Mouse (Mus musculus) 3T3-L1 (cell line): ENCODE measurements around the gene Neurl4.
"Not testable (repeated sequence)": the region's sequence is repeated elsewhere in the genome, so short reads cannot be mapped to it uniquely, and the experiment has no call there.

Experiments
- DNase-seq: peaks from one replicate; pipeline ENCODE4 v3.0.0-alpha.2; 2015; ENCODE audit warnings: low read depth, low spot score

Gene Neurl4

DNA sequence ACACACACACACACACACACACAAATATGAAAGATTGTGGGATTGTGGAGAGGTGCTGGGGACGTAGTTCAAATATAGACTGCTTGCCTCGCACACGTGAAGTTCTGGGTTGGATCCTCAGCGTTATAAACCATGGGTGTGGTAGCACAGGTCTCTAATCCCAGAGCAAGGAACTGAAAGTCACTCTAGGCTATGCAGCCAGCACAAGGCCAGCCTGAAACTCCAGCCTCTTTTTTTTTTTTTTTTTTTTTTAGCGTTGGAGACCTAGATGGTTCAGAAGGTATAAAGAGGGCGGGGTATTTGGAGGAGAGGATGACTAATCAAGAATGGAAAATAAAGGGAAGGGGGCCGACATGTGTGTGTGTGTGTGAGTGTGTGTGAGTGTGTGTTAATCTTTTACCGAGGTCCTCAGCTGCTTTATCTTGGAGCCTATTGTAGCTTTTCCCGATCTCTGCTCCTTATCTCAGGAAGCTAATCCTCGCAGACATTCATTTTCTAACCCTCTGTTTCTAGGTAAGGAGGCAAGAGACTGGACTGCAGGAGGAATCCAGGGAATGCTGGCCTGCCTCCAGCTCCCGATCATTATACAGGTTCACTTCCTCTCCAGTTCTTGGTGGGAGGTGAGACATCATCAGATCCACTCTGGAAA lies 52.5 kb downstream of the Neurl4 start:
- DNase-seq = no peak

DNA sequence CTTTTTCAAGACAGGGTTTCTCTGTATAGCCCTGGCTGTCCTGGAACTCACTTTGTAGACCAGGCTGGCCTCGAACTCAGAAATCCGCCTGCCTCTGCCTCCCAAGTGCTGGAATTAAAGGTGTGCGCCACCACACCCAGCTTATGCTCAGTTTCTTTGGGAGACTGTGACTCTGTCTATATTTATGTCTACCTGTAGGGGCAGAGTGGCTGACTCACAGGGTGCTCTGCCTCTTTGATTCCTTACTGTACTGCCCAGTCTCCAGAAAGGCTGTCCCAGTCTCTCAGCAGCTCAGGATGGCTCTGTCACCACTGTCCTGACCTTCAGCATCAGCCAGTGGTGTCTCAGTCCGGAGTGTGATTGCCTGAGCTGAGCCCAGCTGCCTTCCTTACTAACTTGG lies 54.7 kb downstream of the Neurl4 start:
- DNase-seq = not testable (repeated sequence)

DNA sequence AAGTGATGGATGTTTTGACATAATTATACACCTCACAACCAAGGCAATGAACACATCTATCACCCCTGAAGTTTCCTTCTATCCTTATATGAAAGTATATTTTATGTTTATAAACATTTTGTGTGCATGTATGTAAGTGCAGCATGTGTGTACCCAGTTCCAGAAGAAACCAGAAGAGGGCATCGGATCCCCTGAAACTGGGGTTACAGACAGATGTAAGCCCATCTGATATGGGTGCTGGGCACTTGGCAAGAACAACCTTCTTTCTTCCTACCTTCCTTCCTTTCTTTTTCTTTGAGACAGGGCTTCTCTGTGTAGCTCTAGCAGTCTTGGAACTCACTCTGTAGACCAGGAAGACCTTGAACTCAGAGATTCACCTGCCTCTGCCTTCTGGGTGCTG lies 55.3 kb downstream of the Neurl4 start:
- DNase-seq = peak; percentile 22

DNA sequence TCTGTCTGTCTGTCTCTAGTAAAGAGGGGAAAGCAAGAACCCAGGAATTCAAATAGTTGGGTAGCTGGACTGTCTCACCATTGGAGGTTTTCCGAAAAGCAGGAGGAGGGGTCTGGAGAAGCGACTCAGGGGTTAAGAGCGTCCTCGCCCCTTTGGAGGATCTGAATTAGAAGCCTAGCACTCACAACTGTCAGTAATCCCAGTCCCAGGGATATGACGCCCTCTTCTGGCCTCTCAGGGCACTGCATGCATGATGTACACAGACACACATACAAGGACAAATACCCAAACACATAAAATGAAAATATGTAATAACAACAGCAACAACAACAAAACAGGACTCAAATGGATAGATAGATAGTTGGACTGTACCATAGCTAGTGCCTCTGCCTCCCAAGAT lies 59.7 kb downstream of the Neurl4 start:
- DNase-seq = peak; percentile 21

DNA sequence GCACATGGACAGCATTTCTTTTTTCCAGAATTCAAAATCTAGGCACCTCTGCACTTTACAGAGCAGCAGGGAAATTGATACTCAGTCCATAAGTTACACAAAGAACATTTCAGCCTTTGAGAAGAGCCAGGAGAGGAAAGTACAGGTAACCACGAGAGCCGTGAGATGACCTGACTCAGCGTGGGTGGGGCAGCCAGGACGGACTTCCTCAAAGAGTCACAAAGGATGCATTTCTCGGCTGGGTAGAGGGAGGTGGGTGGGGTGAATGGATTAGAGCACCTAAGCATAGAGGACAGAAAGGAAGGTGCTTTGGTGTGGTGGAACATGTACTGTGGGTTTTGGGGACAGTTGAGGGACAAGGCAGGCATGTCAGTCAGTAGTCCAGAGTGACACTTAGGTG lies 61.0 kb downstream of the Neurl4 start:
- no peak for DNase-seq
